Mouse (Mus musculus): Measurements from ENCODE around the gene Tcf12. TPM values are rescaled to one million over a fixed set of nuclear protein-coding genes. Genes with fewer than 3 reads are reported as not detected.

Gene Tcf12
- polyA plus RNA-seq, 1 experiment = 52.1 TPM

- peaks cover 4% of the 10 kb centered on the region for H3K36me3 ChIP-seq (ENCODE audit: control insufficient read depth, insufficient read depth, low read length)
- no peaks in the 10 kb centered on the region for H3K4me1 ChIP-seq (ENCODE audit: control insufficient read depth, insufficient read depth, insufficient read length)
- H3K4me3 ChIP-seq (ENCODE audit: extremely low read depth, insufficient read depth, insufficient read length) = peak overlapping the region; percentile 99
- WGBS = 2% methylated on average over 23 of the region's 23 CpGs
- H3K27me3 ChIP-seq (ENCODE audit: control insufficient read depth, insufficient read depth, low read length) = no peaks in the 10 kb centered on the region
- peak overlapping the region; percentile 95; the same call in 1 of the 2 replicates for H3K27ac ChIP-seq (ENCODE audit: insufficient read depth, low read length)
- DNase-seq (ENCODE audit: low read depth in 1 of 2, low spot score in 2 of 2) = peak in 1 of 2 experiments; percentile 23
- TF ChIP-seq CTCF (IDR thresholded peaks at IDR 0.05; ENCODE audit: extremely low read depth, insufficient read depth, insufficient read length, insufficient replicate concordance) = no peak
- no peak for TF ChIP-seq POLR2A (IDR thresholded peaks at IDR 0.05; ENCODE audit: low read depth, low read length)
Observed at GRCm38 (mm10) chr9:72110627-72111003, 1.1 kb downstream of the Tcf12 start.

- Histone ChIP-seq H3K36me3 (ENCODE audit: control insufficient read depth, insufficient read depth, low read length) (peaks cover 2% of the 10 kb centered on the region), H3K27ac (ENCODE audit: insufficient read depth, low read length) (no peak overlapping the region), H3K4me1 (ENCODE audit: control insufficient read depth, insufficient read depth, insufficient read length) (peaks cover 5% of the 10 kb centered on the region; the same call in 1 of the 2 replicates), H3K4me3 (ENCODE audit: extremely low read depth, insufficient read depth, insufficient read length) (no peak overlapping the region), H3K27me3 (ENCODE audit: control insufficient read depth, insufficient read depth, low read length) (no peaks in the 10 kb centered on the region)
- WGBS = 98% methylated on average over 1 of the region's 1 CpGs
- DNase-seq (ENCODE audit: low read depth in 1 of 2, low spot score in 2 of 2) = no peak
- TF ChIP-seq POLR2A (IDR thresholded peaks at IDR 0.05; ENCODE audit: low read depth, low read length) (no peak), CTCF (IDR thresholded peaks at IDR 0.05; ENCODE audit: extremely low read depth, insufficient read depth, insufficient read length, insufficient replicate concordance) (no peak)
Observed at GRCm38 (mm10) chr9:72103471-72103870, 8.2 kb downstream of the Tcf12 start.

DNA sequence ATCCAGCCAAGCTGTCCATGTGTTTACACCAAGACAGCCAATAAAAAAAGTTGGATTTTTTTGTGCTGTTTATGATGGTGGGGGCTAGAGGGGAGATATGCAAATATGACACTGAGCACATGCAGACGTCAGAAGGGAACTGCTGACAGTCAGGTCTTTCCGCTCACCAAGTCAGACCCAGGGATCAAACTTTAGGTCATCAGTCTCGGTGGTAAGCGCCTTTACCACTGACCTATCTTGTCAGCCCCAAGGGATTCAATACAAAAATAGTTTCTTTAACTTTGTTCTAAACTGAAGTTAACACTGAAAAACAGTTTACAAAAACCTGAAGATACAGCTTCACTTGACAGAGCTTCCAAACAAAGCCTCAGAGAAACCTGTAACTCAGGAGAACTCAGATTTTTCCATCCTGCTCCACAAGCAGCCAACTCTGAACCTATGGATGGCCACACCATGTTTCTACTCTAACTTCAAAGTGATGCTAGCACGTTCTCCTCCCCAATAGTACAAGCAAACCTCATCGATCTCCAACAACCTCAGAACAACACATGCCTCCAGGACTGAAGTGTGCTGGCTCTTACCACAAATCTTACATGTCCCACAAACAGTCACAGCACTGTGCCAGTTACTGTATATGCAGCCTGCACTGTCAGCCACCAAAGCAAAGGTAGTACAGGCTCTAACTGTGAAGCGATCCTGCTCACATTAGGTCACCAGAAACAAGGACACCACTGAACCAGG lies 11.6 kb downstream of the Tcf12 start:
- DNase-seq (ENCODE audit: low read depth in 1 of 2, low spot score in 2 of 2) = peak; percentile 11 to 81
- Histone ChIP-seq H3K27ac (ENCODE audit: insufficient read depth, low read length) (0 out of 2 replicates have a peak overlapping the region, but pooled peaks have one; percentile 28), H3K4me1 (ENCODE audit: control insufficient read depth, insufficient read depth, insufficient read length) (peaks cover 7% of the 10 kb centered on the region), H3K36me3 (ENCODE audit: control insufficient read depth, insufficient read depth, low read length) (no peaks in the 10 kb centered on the region), H3K4me3 (ENCODE audit: extremely low read depth, insufficient read depth, insufficient read length) (no peak overlapping the region), H3K27me3 (ENCODE audit: control insufficient read depth, insufficient read depth, low read length) (no peaks in the 10 kb centered on the region)
- 36% methylated on average over 7 of the region's 7 CpGs for WGBS
- TF ChIP-seq CTCF (IDR thresholded peaks at IDR 0.05; ENCODE audit: extremely low read depth, insufficient read depth, insufficient read length, insufficient replicate concordance) (no peak), POLR2A (IDR thresholded peaks at IDR 0.05; ENCODE audit: low read depth, low read length) (no peak)

GRCm38 (mm10) chr9:72098056-72098455 lies 13.6 kb downstream of the Tcf12 start:
- DNase-seq (ENCODE audit: low read depth in 1 of 2, low spot score in 2 of 2) = no peak

DNA sequence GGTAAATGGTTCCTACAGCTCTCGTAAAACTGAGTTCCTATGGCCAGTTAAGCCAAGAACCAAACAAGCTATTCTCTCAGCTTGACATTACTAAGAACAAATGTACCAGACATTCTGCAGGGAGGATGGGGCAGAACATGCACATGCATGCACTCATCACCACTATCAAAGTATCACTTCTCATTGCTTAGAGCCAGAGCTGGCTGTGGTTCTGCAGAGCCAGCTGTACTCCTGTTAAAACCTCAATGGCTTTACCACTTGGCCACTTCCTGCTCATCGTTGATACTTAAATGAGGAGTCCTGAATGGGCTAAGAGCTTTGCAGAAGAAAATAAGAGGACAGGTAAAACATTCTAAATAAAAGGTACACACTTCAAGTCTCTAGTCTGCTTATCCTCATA lies 14.6 kb downstream of the Tcf12 start:
- WGBS = 34% methylated on average over 2 of the region's 2 CpGs
- Histone ChIP-seq H3K27ac (ENCODE audit: insufficient read depth, low read length) (no peak overlapping the region), H3K36me3 (ENCODE audit: control insufficient read depth, insufficient read depth, low read length) (no peaks in the 10 kb centered on the region), H3K27me3 (ENCODE audit: control insufficient read depth, insufficient read depth, low read length) (no peaks in the 10 kb centered on the region), H3K4me3 (ENCODE audit: extremely low read depth, insufficient read depth, insufficient read length) (no peak overlapping the region), H3K4me1 (ENCODE audit: control insufficient read depth, insufficient read depth, insufficient read length) (peaks cover 7% of the 10 kb centered on the region)
- DNase-seq (ENCODE audit: low read depth in 1 of 2, low spot score in 2 of 2) = peak in 1 of 2 experiments; percentile 38
- TF ChIP-seq POLR2A (IDR thresholded peaks at IDR 0.05; ENCODE audit: low read depth, low read length) = no peak
- TF ChIP-seq CTCF (IDR thresholded peaks at IDR 0.05; ENCODE audit: extremely low read depth, insufficient read depth, insufficient read length, insufficient replicate concordance) = no peak

More at GRCm38 (mm10) chr9:72098056-72098455, 13.6 kb downstream of the Tcf12 start:
- no peaks in the 10 kb centered on the region for H3K27me3 ChIP-seq (ENCODE audit: control insufficient read depth, insufficient read depth, low read length)
- H3K36me3 ChIP-seq (ENCODE audit: control insufficient read depth, insufficient read depth, low read length) = no peaks in the 10 kb centered on the region
- H3K4me1 ChIP-seq (ENCODE audit: control insufficient read depth, insufficient read depth, insufficient read length) = peaks cover 7% of the 10 kb centered on the region
- no peak for TF ChIP-seq CTCF (IDR thresholded peaks at IDR 0.05; ENCODE audit: extremely low read depth, insufficient read depth, insufficient read length, insufficient replicate concordance)
- TF ChIP-seq POLR2A (IDR thresholded peaks at IDR 0.05; ENCODE audit: low read depth, low read length) = no peak
- WGBS = 22% methylated on average over 2 of the region's 2 CpGs
- no peak overlapping the region for H3K27ac ChIP-seq (ENCODE audit: insufficient read depth, low read length)
- H3K4me3 ChIP-seq (ENCODE audit: extremely low read depth, insufficient read depth, insufficient read length) = no peak overlapping the region

DNA sequence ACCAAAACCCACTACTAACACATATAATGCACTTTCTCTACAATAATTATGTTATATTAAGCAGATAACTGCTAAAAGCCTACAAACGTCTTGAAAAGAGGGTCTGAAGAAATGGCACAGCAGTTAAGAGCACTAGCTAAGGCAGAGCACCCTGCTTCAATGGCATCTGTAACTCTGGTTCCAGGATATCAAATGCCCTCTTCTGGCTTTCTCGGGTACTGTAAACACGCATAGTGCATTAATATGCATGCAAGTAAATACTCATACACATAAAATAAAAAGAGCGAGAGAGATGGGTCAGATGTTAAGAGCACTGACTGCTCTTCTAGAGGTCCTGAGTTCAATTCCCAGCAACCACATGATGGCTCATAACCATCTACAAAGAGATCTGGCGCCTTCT lies 17.0 kb downstream of the Tcf12 start:
- TF ChIP-seq CTCF (IDR thresholded peaks at IDR 0.05; ENCODE audit: extremely low read depth, insufficient read depth, insufficient read length, insufficient replicate concordance) (no peak), POLR2A (IDR thresholded peaks at IDR 0.05; ENCODE audit: low read depth, low read length) (no peak)
- H3K36me3 ChIP-seq (ENCODE audit: control insufficient read depth, insufficient read depth, low read length) = no peaks in the 10 kb centered on the region
- WGBS = 91% methylated on average over 5 of the region's 5 CpGs
- H3K27me3 ChIP-seq (ENCODE audit: control insufficient read depth, insufficient read depth, low read length) = no peaks in the 10 kb centered on the region
- H3K4me1 ChIP-seq (ENCODE audit: control insufficient read depth, insufficient read depth, insufficient read length) = peaks cover 2% of the 10 kb centered on the region
- no peak for DNase-seq (ENCODE audit: low read depth in 1 of 2, low spot score in 2 of 2)
- H3K27ac ChIP-seq (ENCODE audit: insufficient read depth, low read length) = no peak overlapping the region
- no peak overlapping the region for H3K4me3 ChIP-seq (ENCODE audit: extremely low read depth, insufficient read depth, insufficient read length)

- Histone ChIP-seq H3K27me3 (ENCODE audit: control insufficient read depth, insufficient read depth, low read length) (no peaks in the 10 kb centered on the region), H3K36me3 (ENCODE audit: control insufficient read depth, insufficient read depth, low read length) (no peaks in the 10 kb centered on the region), H3K4me1 (ENCODE audit: control insufficient read depth, insufficient read depth, insufficient read length) (peaks cover 5% of the 10 kb centered on the region; the same call in 1 of the 2 replicates), H3K4me3 (ENCODE audit: extremely low read depth, insufficient read depth, insufficient read length) (no peak overlapping the region), H3K27ac (ENCODE audit: insufficient read depth, low read length) (no peak overlapping the region)
- WGBS = 91% methylated on average over 1 of the region's 1 CpGs
- TF ChIP-seq CTCF (IDR thresholded peaks at IDR 0.05; ENCODE audit: extremely low read depth, insufficient read depth, insufficient read length, insufficient replicate concordance) = no peak
- no peak for TF ChIP-seq POLR2A (IDR thresholded peaks at IDR 0.05; ENCODE audit: low read depth, low read length)
- DNase-seq (ENCODE audit: low read depth in 1 of 2, low spot score in 2 of 2) = no peak
Observed at GRCm38 (mm10) chr9:72092191-72092590, 19.5 kb downstream of the Tcf12 start.

Measured in spleen, adult 2 months (tissue).